Mouse (Mus musculus) cerebellum, adult 2 months (tissue): ENCODE data around the gene Nup210.

Experiments used
- CTCF ChIP-seq: fragments of 200-500 bp; IDR thresholded peaks from 2 replicates; pipeline ENCODE4 v1.5.1; 2011; ENCODE audit warnings: low read depth, mild to moderate bottlenecking, control low read depth, low read length, moderate library complexity, borderline replicate concordance; ENCODE audit not compliant: insufficient read depth
- POLR2A ChIP-seq: fragments of 200-500 bp; IDR thresholded peaks from 2 replicates; pipeline ENCODE4 v1.6.1; 2011; ENCODE audit warnings: low read length, control low read depth, borderline replicate concordance; ENCODE audit not compliant: insufficient read depth

DNA sequence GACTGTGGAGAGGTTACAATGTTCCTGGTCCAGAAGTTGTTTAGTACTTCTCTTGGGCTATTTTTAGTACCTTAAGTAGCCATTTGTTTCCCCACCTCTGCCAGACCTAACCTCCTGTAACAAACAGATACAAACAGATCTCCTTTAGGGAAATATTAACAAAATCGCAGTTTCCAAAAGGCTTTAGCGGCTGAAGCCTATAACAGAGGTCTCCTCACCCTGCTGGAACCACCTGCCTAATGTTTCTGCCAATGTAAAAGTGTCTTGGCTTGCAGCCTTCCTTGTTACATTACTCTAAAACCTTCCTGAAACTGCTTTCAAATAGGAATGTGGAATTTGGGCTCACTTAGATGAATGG lies 8.6 kb upstream of the Nup210 start:
- TF ChIP-seq POLR2A (no peak), CTCF (no peak)
